Mouse (Mus musculus): ENCODE results near the gene Lrp8. TPM values are rescaled to one million over a fixed set of nuclear protein-coding genes. Genes with fewer than 3 reads are reported as not detected.

Lrp8 gene
- total and polyA plus RNA-seq, 3 experiments, result 6.4 to 21.1 (median 14.2) TPM

- no peak for TF ChIP-seq JUN (IDR thresholded peaks at IDR 0.05; ENCODE audit: insufficient read depth, low read depth, low read length)
- TF ChIP-seq JUND (conservative IDR thresholded peaks at IDR 0.05; ENCODE audit: low read depth, low read length), result no peak
- dilution Hi-C loops (cut with MboI; ENCODE audit: extremely low pct_ligation_motif_present, extremely low pct_unique_long_range_greater_than_20kb, low sequenced_read_pairs) (no loop called here), in situ Hi-C loops (cut with MboI; ENCODE audit: low pct_ligation_motif_present, low pct_unique_long_range_greater_than_20kb, low sequenced_read_pairs) (loop anchor here (25.0 kb wide), 1 partner anchor 417 kb away; no protein-coding TSS in a partner anchor)
- Histone ChIP-seq H3K27ac (ENCODE audit: insufficient read depth, low read depth) (no peak overlapping the region), H3K9me3 (replicated peaks; ENCODE audit: low read length) (no peaks in the 10 kb centered on the region), H3K9ac (ENCODE audit: insufficient read depth, low read depth) (no peak overlapping the region), H3K79me2 (replicated peaks; ENCODE audit: control insufficient read depth, extremely low read depth, insufficient read depth, poor library complexity, severe bottlenecking) (no peaks in the 10 kb centered on the region), H3K4me2 (ENCODE audit: insufficient read depth, low read depth, poor library complexity, severe bottlenecking) (no peak overlapping the region), H3K36me3 (replicated peaks in 1 of 2; ENCODE audit: control insufficient read depth in 1 of 2, insufficient read depth in 1 of 2, low read length in 1 of 2) (peaks cover 0 to 88% of the 10 kb centered on the region in 2 experiments), H3K27me3 (replicated peaks) (no peaks in the 10 kb centered on the region), H3K4me3 (replicated peaks in 1 of 3; ENCODE audit: low read depth in 2 of 3, low read length in 2 of 3, poor library complexity in 1 of 3) (no peak overlapping the region), H3K4me1 (ENCODE audit: control insufficient read depth in 1 of 2, insufficient read depth in 2 of 2) (peaks cover 0 to 29% of the 10 kb centered on the region in 2 experiments; a peak in 2 of 4 replicates)
- no peak for DNase-seq (ENCODE audit: extremely low read depth)
Observed at GRCm38 (mm10) chr4:107829675-107830074, 27.6 kb downstream of the Lrp8 start.

GRCm38 (mm10) chr4:107830189-107830588, 28.1 kb downstream of the Lrp8 start:
- DNase-seq (ENCODE audit: extremely low read depth), result no peak
- no peak for TF ChIP-seq TCF12 (IDR thresholded peaks at IDR 0.05; ENCODE audit: low read depth, low read length)
- TF ChIP-seq CHD1 (IDR thresholded peaks at IDR 0.05; ENCODE audit: low read depth, low read length), result no peak
- TF ChIP-seq JUN (IDR thresholded peaks at IDR 0.05; ENCODE audit: insufficient read depth, low read depth, low read length), result no peak
- no peak for TF ChIP-seq ZKSCAN1 (IDR thresholded peaks at IDR 0.05; ENCODE audit: borderline replicate concordance, low read depth, low read length)
- no peak for TF ChIP-seq MAX (IDR thresholded peaks at IDR 0.05; ENCODE audit: low read length)
- no peak for TF ChIP-seq SIN3A (IDR thresholded peaks at IDR 0.05; ENCODE audit: low read length)
- TF ChIP-seq POLR2AphosphoS2 (IDR thresholded peaks at IDR 0.05; ENCODE audit: low read depth, low read length), result no peak
- TF ChIP-seq MEF2A (IDR thresholded peaks at IDR 0.05; ENCODE audit: borderline replicate concordance, low read depth, low read length), result no peak
- TF ChIP-seq MYC (IDR thresholded peaks at IDR 0.05; ENCODE audit: low read depth, low read length), result no peak

GRCm38 (mm10) chr4:107830821-107831221, 28.8 kb downstream of the Lrp8 start:
- Histone ChIP-seq H3K36me3 (replicated peaks in 1 of 2; ENCODE audit: control insufficient read depth in 1 of 2, insufficient read depth in 1 of 2, low read length in 1 of 2) (peaks cover 0 to 88% of the 10 kb centered on the region in 2 experiments), H3K4me2 (ENCODE audit: insufficient read depth, low read depth, poor library complexity, severe bottlenecking) (no peak overlapping the region), H3K4me3 (replicated peaks in 1 of 3; ENCODE audit: low read depth in 2 of 3, low read length in 2 of 3, poor library complexity in 1 of 3) (no peak overlapping the region), H3K9ac (ENCODE audit: insufficient read depth, low read depth) (no peak overlapping the region), H3K4me1 (ENCODE audit: control insufficient read depth in 1 of 2, insufficient read depth in 2 of 2) (peaks cover 0 to 29% of the 10 kb centered on the region in 2 experiments; a peak in 2 of 4 replicates), H3K27me3 (replicated peaks) (no peaks in the 10 kb centered on the region), H3K9me3 (replicated peaks; ENCODE audit: low read length) (no peaks in the 10 kb centered on the region), H3K27ac (ENCODE audit: insufficient read depth, low read depth) (no peak overlapping the region), H3K79me2 (replicated peaks; ENCODE audit: control insufficient read depth, extremely low read depth, insufficient read depth, poor library complexity, severe bottlenecking) (no peaks in the 10 kb centered on the region)
- in situ Hi-C loops (cut with MboI; ENCODE audit: low pct_ligation_motif_present, low pct_unique_long_range_greater_than_20kb, low sequenced_read_pairs), result loop anchor here (25.0 kb wide), 1 partner anchor 419 kb away; no protein-coding TSS in a partner anchor
- dilution Hi-C loops (cut with MboI; ENCODE audit: extremely low pct_ligation_motif_present, extremely low pct_unique_long_range_greater_than_20kb, low sequenced_read_pairs), result no loop called here
- DNase-seq (ENCODE audit: extremely low read depth), result no peak
- no peak for TF ChIP-seq POLR2A (IDR thresholded peaks at IDR 0.05; ENCODE audit: low read depth, low read length)
- TF ChIP-seq JUND (conservative IDR thresholded peaks at IDR 0.05; ENCODE audit: low read depth, low read length), result no peak
- no peak for TF ChIP-seq KAT2A (IDR thresholded peaks at IDR 0.05; ENCODE audit: insufficient replicate concordance, low read length)
- no peak for TF ChIP-seq BHLHE40 (IDR thresholded peaks at IDR 0.05; ENCODE audit: low read depth, low read length)
- TF ChIP-seq RCOR1 (conservative IDR thresholded peaks at IDR 0.05; ENCODE audit: low read depth, low read length), result no peak
- no peak for TF ChIP-seq EP300 (IDR thresholded peaks at IDR 0.05; ENCODE audit: low read length)
- TF ChIP-seq NRF1 (IDR thresholded peaks at IDR 0.05; ENCODE audit: low read depth, low read length), result no peak
- TF ChIP-seq GABPA (IDR thresholded peaks at IDR 0.05; ENCODE audit: insufficient replicate concordance, low read depth, low read length), result no peak
- no peak for TF ChIP-seq MXI1 (IDR thresholded peaks at IDR 0.05; ENCODE audit: low read depth, low read length)
- no peak for TF ChIP-seq ZMIZ1 (IDR thresholded peaks at IDR 0.05; ENCODE audit: low read depth, low read length)
- no peak for TF ChIP-seq MAZ (IDR thresholded peaks at IDR 0.05; ENCODE audit: low read depth, low read length)
- TF ChIP-seq JUN (IDR thresholded peaks at IDR 0.05; ENCODE audit: insufficient read depth, low read depth, low read length), result no peak
- no peak for TF ChIP-seq ZC3H11A (IDR thresholded peaks at IDR 0.05; ENCODE audit: low read depth, low read length)

More at GRCm38 (mm10) chr4:107830189-107830588, 28.1 kb downstream of the Lrp8 start:
- H3K79me2 ChIP-seq (replicated peaks; ENCODE audit: control insufficient read depth, extremely low read depth, insufficient read depth, poor library complexity, severe bottlenecking), result no peaks in the 10 kb centered on the region
- H3K9me3 ChIP-seq (replicated peaks; ENCODE audit: low read length), result no peaks in the 10 kb centered on the region
- dilution Hi-C loops (cut with MboI; ENCODE audit: extremely low pct_ligation_motif_present, extremely low pct_unique_long_range_greater_than_20kb, low sequenced_read_pairs) (no loop called here), in situ Hi-C loops (cut with MboI; ENCODE audit: low pct_ligation_motif_present, low pct_unique_long_range_greater_than_20kb, low sequenced_read_pairs) (loop anchor here (25.0 kb wide), 1 partner anchor 418 kb away; no protein-coding TSS in a partner anchor)
- no peak overlapping the region for H3K27ac ChIP-seq (ENCODE audit: insufficient read depth, low read depth)
- H3K4me1 ChIP-seq (ENCODE audit: control insufficient read depth in 1 of 2, insufficient read depth in 2 of 2), result peaks cover 0 to 29% of the 10 kb centered on the region in 2 experiments; a peak in 2 of 4 replicates
- no peaks in the 10 kb centered on the region for H3K27me3 ChIP-seq (replicated peaks)
- H3K4me3 ChIP-seq (replicated peaks in 1 of 3; ENCODE audit: low read depth in 2 of 3, low read length in 2 of 3, poor library complexity in 1 of 3), result no peak overlapping the region
- H3K36me3 ChIP-seq (replicated peaks in 1 of 2; ENCODE audit: control insufficient read depth in 1 of 2, insufficient read depth in 1 of 2, low read length in 1 of 2), result peaks cover 0 to 88% of the 10 kb centered on the region in 2 experiments
- H3K9ac ChIP-seq (ENCODE audit: insufficient read depth, low read depth), result no peak overlapping the region
- no peak overlapping the region for H3K4me2 ChIP-seq (ENCODE audit: insufficient read depth, low read depth, poor library complexity, severe bottlenecking)
